Comparison of ENCODE assay signal across 8 mouse cellular contexts in genomic region chr8:71485142-71486135, GRCm38 (mm10). TPM values are rescaled to one million over a fixed set of nuclear protein-coding genes. Genes with fewer than 3 reads are reported as not detected.
A peak's percentile ranks its signal among the peaks of the same experiment; 100 is the strongest.
DNase-seq lines count a peak whose midpoint lies in the region; ATAC-seq and TF ChIP-seq lines count a peak whose summit lies in the region.

Gene Ano8 (minus strand): TSS chr8:71485963.

- peaks cover 46% of the 10 kb centered on the region for H3K79me2 ChIP-seq in C2C12 (ENCODE audit: control insufficient read depth, insufficient read depth)

- TF ChIP-seq CTCF in C2C12 (IDR thresholded peaks at IDR 0.05; ENCODE audit: control insufficient read depth, insufficient read depth, insufficient read length), result no peak
- TF ChIP-seq CTCF in embryonic fibroblast, embryonic 13.5 days (IDR thresholded peaks at IDR 0.05; ENCODE audit: borderline replicate concordance, insufficient read depth, low read length), result no peak
- TF ChIP-seq CTCF in kidney, postnatal 0 days (IDR thresholded peaks at IDR 0.05; ENCODE audit: low read depth), result no peak

- H3K9ac ChIP-seq in heart, embryonic 13.5 days, result peak within 1 kb of the TSS; percentile 88
- peak within 1 kb of the TSS; percentile 78 for H3K9ac ChIP-seq in kidney, postnatal 0 days (ENCODE audit: low read depth, low read length)
- H3K9ac ChIP-seq in liver, embryonic 12.5 days, result peak within 1 kb of the TSS; percentile 69

- peak; percentile 61 for TF ChIP-seq POLR2A in embryonic fibroblast, embryonic 13.5 days (IDR thresholded peaks at IDR 0.05; ENCODE audit: low read depth, low read length)

- 5% methylated on average over 58 of the region's 58 CpGs for WGBS in heart, embryonic 13.5 days
- WGBS in kidney, postnatal 0 days, result 5% methylated on average over 56 of the region's 58 CpGs
- 6% methylated on average over 53 of the region's 58 CpGs for WGBS in liver, embryonic 12.5 days (ENCODE audit: insufficient replicate concordance)

- ATAC-seq in heart, embryonic 13.5 days (ENCODE audit: extremely low read depth, insufficient number of reproducible peaks, low FRiP score, low TSS enrichment), result peak; percentile 32; the same call in 1 of the 2 replicates
- ATAC-seq in kidney, postnatal 0 days (replicated peaks; ENCODE audit: low FRiP score, low read depth), result peak; percentile 52
- peak; percentile 10; the same call in 1 of the 2 replicates for ATAC-seq in liver, embryonic 12.5 days

- no peaks in the 10 kb centered on the region for H3K27me3 ChIP-seq in C2C12 (ENCODE audit: control insufficient read depth, insufficient read depth, insufficient read length)
- peaks cover 27% of the 10 kb centered on the region for H3K27me3 ChIP-seq in heart, embryonic 13.5 days (replicated peaks)
- H3K27me3 ChIP-seq in kidney, postnatal 0 days (ENCODE audit: insufficient read depth, low read length), result no peaks in the 10 kb centered on the region
- H3K27me3 ChIP-seq in liver, embryonic 12.5 days (replicated peaks), result peaks cover 27% of the 10 kb centered on the region
- H3K27me3 ChIP-seq in splenic B cell, adult 2 months (ENCODE audit: control insufficient read depth, insufficient read depth, low read length, poor library complexity, severe bottlenecking), result no peaks in the 10 kb centered on the region

- peak within 1 kb of the TSS; percentile 59 for H3K4me3 ChIP-seq in C2C12 (ENCODE audit: insufficient read depth, poor library complexity, severe bottlenecking)
- H3K4me3 ChIP-seq in embryonic fibroblast, embryonic 13.5 days (ENCODE audit: insufficient read depth, low read length), result peak within 1 kb of the TSS; percentile 72
- H3K4me3 ChIP-seq in heart, embryonic 13.5 days, result peak within 1 kb of the TSS; percentile 76
- H3K4me3 ChIP-seq in kidney, postnatal 0 days (replicated peaks; ENCODE audit: low read depth, low read length), result peak within 1 kb of the TSS; percentile 55
- H3K4me3 ChIP-seq in liver, embryonic 12.5 days, result peak within 1 kb of the TSS; percentile 66

- DNase-seq in adrenal gland, postnatal 4 days (ENCODE audit: low spot score in 2 of 2), result peak in 1 of 2 experiments; percentile 72
- DNase-seq in kidney, postnatal 0 days (ENCODE audit: low spot score), result peak; percentile 97
- peak; percentile 85 for DNase-seq in naive thymus-derived CD4-positive, alpha-beta T cell, adult 2 months (ENCODE audit: low read depth)
- peak; percentile 84 for DNase-seq in splenic B cell, adult 2 months (ENCODE audit: low read depth, low spot score)

- H3K4me2 ChIP-seq in heart, embryonic 13.5 days, result peak within 1 kb of the TSS; percentile 92
- H3K4me2 ChIP-seq in kidney, postnatal 0 days (ENCODE audit: low read length), result peak within 1 kb of the TSS; percentile 83
- H3K4me2 ChIP-seq in liver, embryonic 12.5 days, result peak within 1 kb of the TSS; percentile 91

- H3ac ChIP-seq in C2C12 (ENCODE audit: control insufficient read depth, insufficient read length, low read depth), result peak within 1 kb of the TSS; percentile 90

- H3K9me3 ChIP-seq in heart, embryonic 13.5 days, result no peaks in the 10 kb centered on the region
- H3K9me3 ChIP-seq in kidney, postnatal 0 days (replicated peaks; ENCODE audit: low read length), result no peaks in the 10 kb centered on the region
- no peaks in the 10 kb centered on the region for H3K9me3 ChIP-seq in liver, embryonic 12.5 days (replicated peaks)

- peaks cover 5% of the 10 kb centered on the region for H3K4me1 ChIP-seq in embryonic fibroblast, embryonic 13.5 days (ENCODE audit: control insufficient read depth, insufficient read depth, low read length)
- H3K4me1 ChIP-seq in heart, embryonic 13.5 days, result peaks cover 25% of the 10 kb centered on the region
- H3K4me1 ChIP-seq in kidney, postnatal 0 days (replicated peaks; ENCODE audit: insufficient read depth, low read length), result peaks cover 18% of the 10 kb centered on the region; the same call in 1 of the 2 replicates
- H3K4me1 ChIP-seq in liver, embryonic 12.5 days, result peaks cover 53% of the 10 kb centered on the region

- H3K79me3 ChIP-seq in C2C12 (ENCODE audit: low read depth), result peaks cover 15% of the 10 kb centered on the region

- peaks cover 19% of the 10 kb centered on the region for H3K36me3 ChIP-seq in C2C12 (ENCODE audit: control insufficient read depth, insufficient read depth)
- peaks cover 17% of the 10 kb centered on the region for H3K36me3 ChIP-seq in heart, embryonic 13.5 days
- 0 out of 2 replicates have a peak, but pooled peaks cover under 1% of the 10 kb centered on the region for H3K36me3 ChIP-seq in kidney, postnatal 0 days (ENCODE audit: insufficient read depth, low read length)
- peaks cover 10% of the 10 kb centered on the region for H3K36me3 ChIP-seq in liver, embryonic 12.5 days
- no peaks in the 10 kb centered on the region for H3K36me3 ChIP-seq in splenic B cell, adult 2 months (ENCODE audit: control insufficient read depth, insufficient read depth, low read length, poor library complexity, severe bottlenecking)

- H3K27ac ChIP-seq in embryonic fibroblast, embryonic 13.5 days (ENCODE audit: insufficient read depth, low read length), result peak within 1 kb of the TSS; percentile 11; the same call in 1 of the 2 replicates
- H3K27ac ChIP-seq in heart, embryonic 13.5 days (replicated peaks), result peak within 1 kb of the TSS; percentile 58
- peak within 1 kb of the TSS; percentile 54; the same call in 1 of the 2 replicates for H3K27ac ChIP-seq in kidney, postnatal 0 days
- no peak within 1 kb of the TSS for H3K27ac ChIP-seq in liver, embryonic 12.5 days

TF ChIP-seq in C2C12, 6 proteins besides CTCF, POLR2A, EP300 and RAD21:
- TF ChIP-seq FOSL1 (IDR thresholded peaks at IDR 0.05; ENCODE audit: insufficient read depth, low read length, poor library complexity, severe bottlenecking) (no peak), MYOD1 (IDR thresholded peaks at IDR 0.05; ENCODE audit: control insufficient read depth, insufficient read length, low read depth) (no peak), MYOG (IDR thresholded peaks at IDR 0.05; ENCODE audit: control insufficient read depth, extremely low read depth, insufficient read length) (no peak), USF1 (IDR thresholded peaks at IDR 0.05; ENCODE audit: low read depth) (no peak), MAX (IDR thresholded peaks at IDR 0.05) (no peak), CEBPB (IDR thresholded peaks at IDR 0.05; ENCODE audit: low read depth) (no peak)

RNA-seq across cellular contexts. Expression of gene Ano8, which starts in this region (rescaled TPM):
- 22.1 TPM for polyA plus RNA-seq in C2C12 (2012; fragmentation: generic; extraction: Trizol)
- total RNA-seq in adrenal gland, postnatal 4 days (2021), result 10 to 100 TPM; 25.9 to 26.3 TPM
- 15.4 and 15.6 TPM in 2 replicates for polyA plus RNA-seq in embryonic fibroblast, embryonic 13.5 days (2011; ENCODE audit: insufficient read length, low read depth, missing spikeins)
- 0.63 and 0.78 TPM in 2 replicates for polyA plus RNA-seq in heart, embryonic 13.5 days (2015; fragmentation: Nextera tagmentation; extraction: Ambion mirVana)
- polyA plus RNA-seq in kidney, postnatal 0 days (2015; fragmentation: Nextera tagmentation; extraction: Ambion mirVana), result 0.84 and 1.4 TPM in 2 replicates
- polyA plus RNA-seq in liver, embryonic 12.5 days (2016; fragmentation: Nextera tagmentation; extraction: Ambion mirVana), result 1.2 TPM in 2 replicates

Comparison
In these comparisons a context has a peak if more than half of its experiments do, and no peak if none do; other contexts are left out.
1. Peak in ATAC-seq, H3K4me3 ChIP-seq, H3K27ac ChIP-seq, H3K9ac ChIP-seq and H3K4me2 ChIP-seq in heart, embryonic 13.5 days; RNA of the gene not detected or under 1 TPM.